Mouse (Mus musculus) erythroblast, adult 5-6 weeks (primary cell): Measurements from ENCODE around the gene Nrcam. TPM values are rescaled to one million over a fixed set of nuclear protein-coding genes. Genes with fewer than 3 reads are reported as not detected.
"Not testable (repeated sequence)": the region's sequence is repeated elsewhere in the genome, so short reads cannot be mapped to it uniquely, and the experiment has no call there.

Experiments
- ATAC-seq: replicated peaks from 2 replicates; pipeline ENCODE4 v1.8.0; 2016; ENCODE audit warnings: moderate number of reproducible peaks, mild to moderate bottlenecking, moderate TSS enrichment, inconsistent platforms; ENCODE audit not compliant: poor library complexity, low FRiP score, severe bottlenecking
- total RNA-seq, 2 experiments: library from RNA; stranded (forward) in 1 of 2; stranded (reverse) in 1 of 2; fragments of 150-400 nt in 1 of 2; fragments of 200-764, 138-1000 nt in 1 of 2; gene quantifications; 2 replicates each; pipeline versions ENCODE4 v1.2.3 to v1.2.4; 2015 to 2017; ENCODE audit warnings: low replicate concordance in 2 of 2

Gene Nrcam
- not detected in 2 replicates for total RNA-seq (2015; ENCODE audit: low replicate concordance)
- total RNA-seq (2017; ENCODE audit: low replicate concordance), result 0.43 and 0.98 TPM in 2 replicates

DNA sequence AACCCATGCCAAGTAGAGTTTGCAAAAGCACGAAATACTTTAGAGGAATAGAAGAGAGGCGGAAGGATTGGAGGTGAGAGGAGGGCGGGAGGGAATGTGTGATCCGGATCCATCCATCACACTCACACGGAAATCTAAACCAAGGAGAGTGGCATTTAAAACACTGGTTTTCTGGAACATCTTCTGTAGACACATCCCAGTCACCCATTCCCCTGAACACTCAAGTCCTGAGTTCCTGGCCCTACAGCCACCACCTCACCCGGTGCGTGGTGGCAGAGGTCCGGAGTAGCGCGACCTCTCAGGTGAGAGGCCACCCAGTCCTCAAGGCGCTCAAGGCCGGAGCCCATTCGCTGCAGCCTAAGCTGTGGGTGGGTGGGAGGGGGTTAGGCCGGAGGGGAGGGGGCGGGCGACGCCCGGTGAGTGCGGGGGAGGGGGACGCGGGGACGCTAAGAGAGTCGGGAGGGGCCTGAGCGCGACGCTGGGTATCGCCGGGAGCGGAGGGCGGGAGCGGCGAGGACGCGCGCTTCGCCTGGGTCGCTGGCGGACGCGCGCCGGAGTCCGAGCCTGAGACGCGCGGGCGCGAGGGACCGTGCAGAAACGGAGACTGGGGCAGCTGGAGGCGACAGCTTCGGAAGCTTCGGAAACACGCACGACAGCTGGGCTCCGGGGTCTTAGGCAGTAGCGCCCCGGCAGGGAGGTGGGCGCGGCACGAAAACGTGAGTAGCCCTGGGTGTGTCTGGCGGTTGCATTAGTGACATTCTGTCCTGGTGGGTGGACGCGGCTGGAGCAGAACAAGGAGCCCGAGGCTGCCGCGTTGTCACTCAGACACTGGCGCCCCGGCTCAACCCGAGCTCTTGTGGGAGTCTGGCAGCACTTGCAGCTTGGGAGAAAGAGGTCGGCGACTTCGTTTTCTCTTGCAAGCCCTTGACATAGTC, at the start of gene Nrcam:
TSS of gene Nrcam (plus strand) at position 505 of the 935 bp plus-strand sequence.
- no peak for ATAC-seq

DNA sequence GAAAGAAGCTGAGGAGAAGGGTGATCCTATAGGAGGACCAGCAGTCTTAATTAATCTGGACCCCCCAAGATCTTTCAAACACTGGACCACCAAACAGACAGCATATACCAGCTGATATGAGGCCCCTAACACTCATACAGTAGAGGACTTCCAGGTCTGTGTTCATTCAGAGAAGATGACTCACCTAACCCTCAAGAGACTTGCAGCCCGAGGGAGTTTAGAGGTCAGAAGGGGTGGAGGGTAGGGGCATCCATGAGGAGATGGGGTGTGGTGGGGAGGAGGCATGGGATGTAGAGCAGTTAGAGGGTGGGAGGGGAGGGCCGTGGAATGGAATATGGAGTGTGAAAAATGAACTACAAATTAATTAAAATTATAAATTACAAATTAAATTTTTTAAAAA, 48.5 kb upstream of the Nrcam start:
- ATAC-seq, result not testable (repeated sequence)

DNA sequence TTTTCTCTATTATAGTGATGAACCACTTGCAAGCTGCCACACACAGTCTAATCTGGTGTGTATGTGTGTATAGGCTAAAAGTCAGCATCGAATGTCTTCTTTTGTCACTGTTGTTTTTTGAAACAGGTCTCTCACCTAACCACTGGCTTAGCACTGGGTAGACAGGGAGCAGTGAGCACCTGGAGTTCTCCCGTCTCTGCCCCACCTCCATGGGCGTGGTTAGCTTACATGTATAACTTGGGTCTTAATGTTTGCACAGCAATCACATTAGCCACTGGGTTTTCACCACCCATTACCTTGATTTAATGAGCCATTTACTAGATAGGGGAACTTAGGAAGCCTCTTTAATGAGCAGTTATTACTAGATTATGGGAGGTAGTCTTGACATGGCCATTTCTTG, 47.2 kb upstream of the Nrcam start:
- ATAC-seq, result no peak

DNA sequence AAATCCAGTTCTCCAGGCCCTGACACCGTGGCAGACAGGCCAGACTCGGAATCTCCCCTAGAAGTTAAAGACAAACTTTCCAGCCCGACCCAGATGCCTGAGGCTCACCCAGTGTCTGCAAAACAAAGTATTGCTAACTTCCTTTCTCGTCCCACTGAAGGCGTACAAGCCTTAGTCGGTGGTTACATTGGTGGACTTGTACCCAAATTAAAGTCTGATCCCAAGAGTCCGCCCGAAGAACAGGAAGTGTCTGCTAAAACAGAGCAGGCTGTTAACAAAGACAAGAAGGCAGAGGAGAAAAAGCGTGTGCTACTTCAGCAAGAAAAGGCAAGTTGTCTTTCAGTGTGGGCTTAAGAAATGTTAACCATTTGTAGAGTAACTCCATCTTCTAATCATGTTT, 45.3 kb upstream of the Nrcam start:
- ATAC-seq, result no peak

DNA sequence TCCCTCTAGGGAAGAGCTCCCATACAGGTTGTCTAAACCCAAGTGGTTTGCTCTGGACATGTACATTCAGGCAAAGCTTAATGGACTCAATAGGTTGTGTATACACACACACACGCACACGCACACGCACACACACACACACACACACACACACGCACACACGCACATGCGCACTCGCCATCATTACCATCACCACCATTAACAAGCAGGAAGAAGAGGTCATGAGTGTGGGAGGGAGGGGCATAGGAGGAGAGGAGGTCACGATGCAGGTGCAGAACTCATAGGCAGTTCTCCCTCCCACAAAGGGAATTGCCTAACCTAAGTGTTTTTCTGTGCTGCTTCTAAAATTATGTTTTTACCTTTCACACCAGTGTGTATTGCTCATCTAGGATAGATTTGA, 41.7 kb upstream of the Nrcam start:
- ATAC-seq, result no peak

DNA sequence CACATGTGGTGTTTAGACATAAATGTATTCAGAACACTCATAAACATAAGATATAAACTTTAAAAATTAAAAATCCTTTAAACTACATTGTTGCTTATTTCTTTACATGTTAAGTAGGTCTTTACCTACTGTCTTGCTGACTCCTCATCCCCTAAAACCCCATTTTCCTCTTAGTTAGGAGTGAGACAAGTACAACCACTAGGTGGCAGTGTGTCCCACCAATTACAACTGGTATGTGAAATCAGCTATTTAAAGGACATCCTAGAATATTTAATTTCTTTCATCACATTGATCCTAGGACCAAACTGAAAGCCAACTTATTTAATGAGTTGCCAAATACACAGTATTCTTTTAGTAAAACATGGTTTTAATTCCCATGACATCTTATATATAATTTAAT, 36.4 kb upstream of the Nrcam start:
- ATAC-seq, result peak; percentile 91

DNA sequence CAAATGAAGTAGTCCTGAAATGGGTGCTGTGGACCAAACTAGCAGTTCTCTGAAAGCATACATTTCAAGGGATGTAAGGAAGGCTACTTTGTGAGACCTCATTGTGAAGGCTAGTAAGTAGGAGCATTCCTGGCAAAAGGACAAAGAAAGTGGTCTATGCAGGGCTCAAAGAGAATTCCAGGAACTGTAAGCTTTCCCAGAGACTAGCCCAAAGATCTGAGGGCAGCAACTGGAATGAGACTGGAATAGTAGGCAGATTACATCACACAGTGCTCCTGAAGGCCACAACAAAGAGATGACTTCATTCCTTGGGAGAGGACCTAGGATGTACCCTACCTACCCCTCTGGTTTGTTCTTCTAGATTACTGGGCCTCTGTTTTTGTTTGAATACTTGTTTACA, 27.9 kb upstream of the Nrcam start:
- no peak for ATAC-seq

DNA sequence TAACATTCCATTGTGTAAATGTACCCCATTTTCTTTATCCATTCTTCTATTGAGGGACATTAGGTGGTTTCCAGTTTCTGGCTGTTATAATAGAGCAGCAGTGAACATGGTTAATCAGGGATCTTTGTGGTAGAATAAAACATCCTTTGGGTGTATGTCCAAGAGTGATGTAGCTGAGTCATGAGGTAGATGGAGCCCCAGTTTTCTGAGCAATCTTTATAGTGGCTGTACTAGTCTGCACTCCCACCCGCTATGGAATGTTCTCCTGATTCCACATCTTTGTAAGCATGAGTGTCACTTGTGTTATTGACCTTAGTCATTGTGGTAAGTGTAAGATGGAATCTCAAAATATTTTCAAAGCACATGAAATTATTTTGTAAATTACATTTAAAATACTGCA, 24.7 kb upstream of the Nrcam start:
- no peak for ATAC-seq

DNA sequence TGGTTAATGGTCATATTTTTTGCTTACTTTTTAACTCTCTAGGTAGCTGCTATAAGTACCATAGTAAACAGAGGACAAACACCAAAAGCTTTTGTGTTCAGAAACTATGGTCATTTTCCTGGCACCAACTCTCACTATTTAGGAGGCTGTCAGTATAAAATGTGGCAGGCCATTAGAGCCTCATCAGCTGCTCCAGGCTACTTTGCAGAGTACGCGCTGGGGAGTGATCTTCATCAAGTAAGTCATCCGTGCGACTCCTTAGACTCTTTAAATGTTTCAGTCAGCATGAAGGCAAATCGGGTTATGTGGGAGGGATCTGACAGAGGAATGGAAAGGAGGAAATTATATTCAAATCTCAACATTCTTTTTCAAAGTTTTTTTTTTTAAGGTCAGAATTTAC, 23.8 kb upstream of the Nrcam start:
- ATAC-seq, result no peak

DNA sequence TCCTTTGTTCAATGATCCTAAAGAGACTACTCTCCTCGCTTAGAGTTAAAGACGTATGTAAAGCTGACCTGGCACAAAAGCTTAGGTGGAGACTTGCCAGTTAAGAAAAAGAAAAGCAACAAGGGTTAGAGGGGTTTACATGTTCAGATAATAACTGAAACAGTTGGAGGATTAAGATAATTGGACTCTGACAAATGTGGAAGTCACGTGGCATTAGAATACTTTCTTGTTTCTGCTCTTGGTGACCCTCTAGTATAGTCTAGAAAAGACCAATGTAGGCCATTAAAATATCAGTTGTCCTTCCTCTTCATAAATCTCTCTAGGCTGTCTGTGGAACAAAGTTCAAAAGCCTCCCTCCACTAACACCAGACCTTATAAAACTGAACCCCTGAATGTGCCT, 20.5 kb upstream of the Nrcam start:
- no peak for ATAC-seq

DNA sequence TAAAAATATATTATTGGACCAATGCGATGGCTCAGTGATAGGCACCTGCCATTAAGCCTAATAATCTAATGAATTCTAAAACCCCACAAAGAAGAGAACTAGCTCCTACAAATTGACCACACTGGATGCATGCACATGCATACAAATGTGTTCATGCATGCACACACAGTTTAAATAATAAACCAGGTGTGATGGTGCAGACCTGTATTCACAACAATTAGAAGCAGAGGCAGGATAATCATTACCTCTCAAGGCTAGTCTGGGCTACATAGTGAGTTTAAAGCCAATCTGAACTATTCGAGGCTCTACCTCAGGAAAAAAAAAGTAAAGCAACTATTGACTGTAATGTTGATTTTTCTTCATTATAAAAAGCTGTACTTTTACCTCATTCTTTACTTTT, 13.5 kb upstream of the Nrcam start:
- ATAC-seq, result no peak

DNA sequence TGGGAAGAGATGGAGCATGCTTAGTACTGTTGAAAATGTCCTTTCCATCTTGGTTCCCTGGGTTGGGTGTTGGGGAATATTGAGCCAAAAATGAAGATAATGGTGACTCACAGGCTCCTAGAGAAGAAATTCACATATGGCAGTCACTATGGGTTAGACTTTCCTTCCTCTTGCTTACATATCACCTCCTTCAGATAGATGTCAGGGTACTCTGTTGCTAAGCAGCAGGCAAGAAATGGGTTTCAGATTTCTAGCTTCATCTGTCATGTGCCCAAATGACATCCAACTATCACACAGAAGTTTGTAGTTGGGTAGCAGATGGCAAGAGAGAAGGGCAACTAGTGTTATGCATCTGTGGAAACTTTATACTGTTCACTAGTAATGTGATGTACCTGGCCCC, 3.6 kb upstream of the Nrcam start:
- no peak for ATAC-seq

DNA sequence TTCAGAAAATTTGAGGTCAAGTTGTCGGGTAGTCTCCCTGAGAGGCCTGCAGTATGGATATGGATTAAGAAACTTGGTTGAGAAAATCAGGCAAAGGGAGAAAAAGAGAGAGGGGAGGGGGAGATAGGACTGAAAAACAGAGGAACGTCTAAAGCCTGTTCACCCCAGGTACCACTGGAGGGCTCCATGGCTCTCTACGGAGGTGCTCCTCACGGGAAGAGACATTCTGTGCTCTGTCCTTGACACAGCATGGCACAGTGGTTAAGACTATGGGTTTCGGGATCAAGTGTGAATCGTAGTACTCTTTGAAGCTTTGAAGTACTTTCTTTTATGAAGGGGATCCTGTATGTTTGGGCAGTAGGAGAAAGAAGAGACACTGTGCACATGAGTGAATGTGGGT, 1.2 kb upstream of the Nrcam start:
- ATAC-seq, result no peak

DNA sequence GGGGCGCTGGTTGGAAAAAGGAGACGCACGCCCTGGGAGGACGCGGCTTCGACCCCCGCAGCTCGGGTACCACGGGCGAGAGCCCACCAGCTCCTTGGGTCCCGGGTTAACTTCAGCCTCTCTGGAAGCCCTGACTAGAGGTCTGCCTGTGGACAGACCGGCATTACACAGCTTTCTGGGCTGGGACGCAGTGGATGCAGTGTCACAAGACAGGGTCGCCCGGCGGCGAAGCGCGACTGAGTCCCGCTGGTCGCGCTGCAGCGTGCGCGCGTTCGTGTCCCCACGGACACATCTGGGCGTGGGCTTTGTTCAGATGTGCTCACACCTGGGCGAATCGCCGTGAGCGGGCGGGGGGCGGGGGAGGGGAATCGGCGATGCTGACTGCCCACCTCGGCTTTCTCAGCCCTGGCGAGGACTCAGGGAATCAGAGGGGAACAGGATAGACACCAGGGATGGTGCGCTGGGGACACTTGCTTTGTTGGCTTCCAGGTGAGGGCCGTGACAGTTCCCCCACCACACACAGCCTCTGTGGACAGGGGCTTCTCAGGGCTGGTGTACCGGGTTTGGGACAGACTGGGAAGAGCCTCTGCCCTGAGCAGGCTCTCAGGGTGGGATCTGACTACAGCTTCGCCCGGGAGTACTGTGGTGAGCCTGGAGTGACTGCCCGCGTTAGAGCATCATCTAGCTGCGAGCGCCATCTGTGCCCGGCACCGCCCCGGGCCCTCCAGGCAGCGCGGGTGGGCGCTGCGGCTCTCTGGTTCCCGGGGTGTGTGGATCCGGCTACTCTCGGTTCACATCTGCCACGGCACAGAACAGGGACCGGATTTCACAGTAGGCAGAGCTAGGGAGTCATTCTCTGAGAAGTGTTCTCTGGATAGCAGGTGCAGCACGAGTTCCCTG, 881 bp downstream of the Nrcam start:
- ATAC-seq, result no peak

DNA sequence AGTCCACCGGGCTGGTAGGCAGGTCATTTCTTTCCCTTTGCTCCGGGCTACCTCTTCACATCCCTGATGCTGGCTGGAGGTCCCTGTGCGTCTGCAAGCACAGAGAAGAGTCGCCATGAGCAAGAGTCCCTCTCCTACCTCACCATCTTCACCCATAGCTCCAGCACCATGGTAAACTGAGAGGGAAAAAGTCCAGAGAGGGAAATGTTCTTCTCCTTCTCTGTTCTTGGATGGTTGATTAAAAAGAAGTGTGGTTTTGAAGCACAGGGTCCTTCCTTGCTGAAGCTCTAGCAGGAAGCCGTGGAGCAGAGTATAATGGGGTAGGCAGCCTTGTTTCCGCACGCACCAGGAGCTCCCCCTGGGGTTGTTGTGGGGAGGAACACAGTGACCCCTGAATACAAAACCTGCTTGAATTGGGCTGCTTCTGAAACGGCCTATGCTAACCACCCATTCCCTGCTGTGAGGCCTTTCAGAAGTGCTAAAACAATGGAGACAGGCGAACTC, 1.6 kb downstream of the Nrcam start:
- ATAC-seq, result no peak

DNA sequence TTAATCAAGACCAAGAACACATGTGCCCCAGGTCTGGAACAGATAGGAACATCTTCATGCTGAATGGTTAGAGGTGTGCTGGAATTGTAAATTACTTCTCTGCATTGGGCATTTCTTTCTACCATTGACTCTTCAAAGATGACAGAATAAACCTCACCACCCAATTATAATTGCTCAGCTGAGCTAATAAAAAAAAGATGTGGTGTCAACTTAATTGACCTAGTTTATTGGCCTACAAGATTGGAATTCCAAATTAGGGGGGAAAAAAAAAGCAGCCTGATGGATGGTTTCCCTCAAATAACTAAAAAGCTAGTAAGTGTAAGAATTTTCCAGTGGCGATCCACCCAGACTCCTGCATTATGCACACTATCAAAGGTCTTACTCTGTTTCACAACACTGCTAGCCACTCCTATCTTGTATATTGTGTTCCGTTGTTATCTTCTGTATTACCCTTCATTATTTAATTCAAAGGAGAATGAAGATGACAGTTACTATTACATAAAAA, 8.5 kb downstream of the Nrcam start:
- ATAC-seq, result no peak

DNA sequence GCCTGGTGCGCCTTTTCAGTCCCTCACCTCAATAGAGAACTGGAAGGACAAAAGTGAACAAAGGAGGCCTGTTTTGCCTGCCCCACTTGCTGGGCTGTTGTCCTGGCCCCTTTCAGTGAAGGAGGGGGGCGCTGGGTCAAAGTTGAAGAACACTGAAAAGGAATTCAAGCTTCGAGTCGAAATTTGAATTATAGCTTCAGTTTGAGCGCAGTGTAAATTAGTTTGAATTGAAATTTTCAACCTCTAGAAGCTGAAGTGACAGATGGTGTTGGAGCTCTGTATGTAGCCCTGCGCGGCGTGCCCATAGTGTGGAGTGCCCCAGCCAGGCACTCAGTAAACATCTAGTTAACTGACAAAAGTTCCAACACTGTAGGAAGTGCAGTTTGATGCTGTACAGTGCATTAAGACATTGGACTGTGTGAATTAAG, 9.5 kb downstream of the Nrcam start:
- ATAC-seq, result no peak

DNA sequence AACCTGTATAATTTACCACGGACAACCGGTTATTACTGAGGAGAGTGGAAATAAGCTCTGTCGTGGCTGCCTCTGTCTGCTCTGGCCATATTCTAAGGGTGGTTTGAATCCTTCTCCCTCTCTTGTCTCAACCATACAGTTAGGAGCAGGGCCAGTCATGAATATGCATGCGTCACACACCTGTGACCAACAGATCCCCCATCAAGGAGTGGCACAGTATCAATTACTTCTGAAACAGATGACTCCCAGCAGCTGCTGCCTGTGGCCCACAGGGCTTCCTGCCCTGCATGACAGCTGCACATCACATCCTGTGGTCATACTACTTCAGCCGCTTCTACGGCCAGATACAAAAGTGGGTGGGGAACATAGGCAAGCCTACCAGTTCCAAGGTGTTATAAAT, 15.4 kb downstream of the Nrcam start:
- no peak for ATAC-seq

DNA sequence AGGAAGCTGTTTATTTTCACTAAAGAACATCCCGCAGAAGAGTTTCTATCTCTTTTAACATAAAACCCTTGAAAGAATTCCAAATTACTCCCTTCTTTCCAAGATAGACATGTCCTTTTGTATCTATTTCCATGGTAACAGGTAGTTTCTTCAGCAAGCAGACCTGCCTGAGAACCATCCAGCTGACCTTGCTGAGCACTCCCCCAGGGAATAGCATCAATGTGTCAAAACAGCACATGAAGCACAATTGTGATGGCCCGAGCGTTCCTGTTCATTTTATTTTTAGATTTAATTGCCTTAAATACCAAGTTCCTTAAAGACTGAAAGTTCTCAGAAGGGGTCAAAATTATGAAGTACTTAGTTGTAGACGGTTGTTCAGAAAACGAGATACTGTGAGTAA, 16.6 kb downstream of the Nrcam start:
- no peak for ATAC-seq

DNA sequence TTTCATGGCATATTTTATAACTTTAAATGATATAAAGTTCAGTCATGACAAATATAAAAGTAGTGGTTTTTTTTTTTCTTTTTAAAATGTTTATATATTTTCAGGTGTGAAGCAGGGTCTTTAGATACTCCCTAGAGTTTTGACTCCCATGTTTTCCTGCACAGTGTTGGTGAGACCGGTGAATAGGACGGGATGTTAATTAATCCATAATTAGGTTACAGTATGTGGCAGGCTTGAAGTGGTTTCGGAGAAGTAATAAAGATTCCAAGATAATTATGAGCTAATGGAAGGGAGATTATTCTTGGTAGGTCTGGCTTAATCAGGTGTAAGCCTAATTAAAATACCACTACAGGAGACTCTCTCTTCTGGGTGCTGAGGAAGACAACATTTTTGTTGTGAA, 17.5 kb downstream of the Nrcam start:
- ATAC-seq, result no peak
